Comparison of ENCODE assay signal across 18 mouse cellular contexts in genomic region chr7:67985003-67985416, GRCm38 (mm10). TPM values are rescaled to one million over a fixed set of nuclear protein-coding genes. Genes with fewer than 3 reads are reported as not detected.
A peak's percentile ranks its signal among the peaks of the same experiment; 100 is the strongest.
DNase-seq lines count a peak whose midpoint lies in the region; ATAC-seq and TF ChIP-seq lines count a peak whose summit lies in the region.
"Had no signal": no experiment of that assay in that cellular context is flagged by ENCODE, and none has a peak within 500 bp of the region (broad histone marks: within the 10 kb centered on the region; RNA-seq: fewer than 3 reads in every experiment).

No protein-coding gene starts in this region.

- peak; percentile 25 for DNase-seq in lung, postnatal 36 days
- no peak for DNase-seq in lung, adult 2 months
- peak; percentile 53 for DNase-seq in c-Kit-positive CD71-negative TER-119-negative erythroid progenitor cells, embryonic 14.5 days (ENCODE audit: low read depth)
- DNase-seq in liver, embryonic 13.5 days, result peak; percentile 58
- DNase-seq in cerebellum, postnatal 4 days (ENCODE audit: low spot score in 2 of 2), result no peak
- no peak for DNase-seq in heart, adult 9 months (ENCODE audit: low spot score in 2 of 2)
- DNase-seq in kidney, adult 8-10 months, result no peak
- DNase-seq: adrenal gland, postnatal 14 days; cerebellum, adult 2 months; kidney, adult 18-20 months; right cerebral cortex, postnatal 14 days; thymus, postnatal 25 days had no signal

- no peak overlapping the region for H3K4me3 ChIP-seq in lung, adult 2 months (replicated peaks; ENCODE audit: extremely low read depth, low read depth, low read length)
- H3K4me3 ChIP-seq in liver, embryonic 13.5 days (replicated peaks), result no peak overlapping the region
- H3K4me3 ChIP-seq: forebrain, embryonic 12.5 days; heart, embryonic 13.5 days; hindbrain, embryonic 12.5 days; midbrain, embryonic 13.5 days; neural tube, embryonic 12.5 days had no signal

- H3K9me3 ChIP-seq in liver, embryonic 13.5 days (replicated peaks), result no peaks in the 10 kb centered on the region
- H3K9me3 ChIP-seq: forebrain, embryonic 12.5 days; heart, embryonic 13.5 days; hindbrain, embryonic 12.5 days; midbrain, embryonic 13.5 days; neural tube, embryonic 12.5 days had no signal

- no peak for TF ChIP-seq POLR2A in lung, adult 2 months (IDR thresholded peaks at IDR 0.05; ENCODE audit: borderline replicate concordance, extremely low read depth, low read depth, low read length)

- no peaks in the 10 kb centered on the region for H3K27me3 ChIP-seq in liver, embryonic 13.5 days
- H3K27me3 ChIP-seq: forebrain, embryonic 12.5 days; heart, embryonic 13.5 days; hindbrain, embryonic 12.5 days; midbrain, embryonic 13.5 days; neural tube, embryonic 12.5 days had no signal

- peak overlapping the region; percentile 44 for H3K4me2 ChIP-seq in liver, embryonic 13.5 days
- H3K4me2 ChIP-seq: forebrain, embryonic 12.5 days; heart, embryonic 13.5 days; hindbrain, embryonic 12.5 days; midbrain, embryonic 13.5 days; neural tube, embryonic 12.5 days had no signal

- peak overlapping the region; percentile 47; the same call in 1 of the 2 replicates for H3K9ac ChIP-seq in liver, embryonic 13.5 days
- H3K9ac ChIP-seq: forebrain, embryonic 12.5 days; heart, embryonic 13.5 days; hindbrain, embryonic 12.5 days; midbrain, embryonic 13.5 days; neural tube, embryonic 12.5 days had no signal

- 65% methylated on average over 5 of the region's 5 CpGs for WGBS in lung, adult 2 months
- 17% methylated on average over 5 of the region's 5 CpGs for WGBS in liver, embryonic 13.5 days (ENCODE audit: insufficient replicate concordance)

- peaks cover 6% of the 10 kb centered on the region for H3K4me1 ChIP-seq in lung, adult 2 months (ENCODE audit: control insufficient read depth, insufficient read depth, low read length)
- peaks cover 52% of the 10 kb centered on the region for H3K4me1 ChIP-seq in liver, embryonic 13.5 days (replicated peaks)

- H3K36me3 ChIP-seq in liver, embryonic 13.5 days, result no peaks in the 10 kb centered on the region
- H3K36me3 ChIP-seq: forebrain, embryonic 12.5 days; hindbrain, embryonic 12.5 days; midbrain, embryonic 13.5 days; neural tube, embryonic 12.5 days had no signal

- peak; percentile 84 for ATAC-seq in liver, embryonic 13.5 days (ENCODE audit: low read depth)
- peak; percentile 80 for ATAC-seq in monocyte, adult 5-6 weeks (replicated peaks; ENCODE audit: insufficient number of reproducible peaks, low FRiP score, low TSS enrichment, poor library complexity, severe bottlenecking)

- TF ChIP-seq CTCF in lung, adult 2 months (IDR thresholded peaks at IDR 0.05; ENCODE audit: insufficient read depth, low read length), result no peak

- peak overlapping the region; percentile 78 for H3K27ac ChIP-seq in liver, embryonic 13.5 days
- H3K27ac ChIP-seq: forebrain, embryonic 12.5 days; heart, embryonic 13.5 days; neural tube, embryonic 12.5 days had no signal

RNA-seq across cellular contexts. Expression of gene Igf1r, which starts 32.4 kb away (rescaled TPM):
- 12.2 and 16.9 TPM in 2 replicates for polyA plus RNA-seq in lung, adult 2 months (2012; rRNA removed)
- 4.1 and 4.3 TPM in 2 replicates for polyA plus RNA-seq in liver, embryonic 13.5 days (2015; fragmentation: Nextera tagmentation; extraction: Ambion mirVana)
- 7.3 to 13.2 TPM (median 9.1 TPM) in 3 replicates for total RNA-seq in monocyte, adult 5-6 weeks (2017)

Comparison
In these comparisons a context has a peak if more than half of its experiments do, and no peak if none do; other contexts are left out.
1. DNase-seq: peak in lung, postnatal 36 days (single experiment), c-Kit-positive CD71-negative TER-119-negative erythroid progenitor cells, embryonic 14.5 days (single experiment) and liver, embryonic 13.5 days (single experiment); none in lung, adult 2 months (single experiment), cerebellum, postnatal 4 days (0 of 2), heart, adult 9 months (0 of 2) and kidney, adult 8-10 months (0 of 2).